Mouse (Mus musculus) frontal cortex, postnatal 14 days (tissue): Measurements from ENCODE around the gene Enpep.

Source experiments
- DNase-seq, 2 experiments: peaks; one replicate each; pipeline ENCODE4 v3.0.0; 2022; ENCODE audit warnings: low spot score in 2 of 2

Gene Enpep

GRCm38 (mm10) chr3:129312511-129312910 lies 20.0 kb downstream of the Enpep start:
- no peak for DNase-seq

GRCm38 (mm10) chr3:129311951-129312350 lies 20.6 kb downstream of the Enpep start:
- no peak for DNase-seq

GRCm38 (mm10) chr3:129309926-129310325 lies 22.6 kb downstream of the Enpep start:
- DNase-seq: no peak

GRCm38 (mm10) chr3:129308876-129309275 lies 23.6 kb downstream of the Enpep start:
- no peak for DNase-seq

- no peak for DNase-seq
Observed at GRCm38 (mm10) chr3:129308102-129308752, 24.3 kb downstream of the Enpep start.

GRCm38 (mm10) chr3:129303941-129304340 lies 28.6 kb downstream of the Enpep start:
- DNase-seq: no peak

- DNase-seq: no peak
Observed at GRCm38 (mm10) chr3:129299874-129300273, 32.6 kb downstream of the Enpep start.

- DNase-seq: no peak
Observed at GRCm38 (mm10) chr3:129298606-129299005, 33.9 kb downstream of the Enpep start.

- DNase-seq: no peak
Observed at GRCm38 (mm10) chr3:129296994-129297393, 35.5 kb downstream of the Enpep start.

- DNase-seq: no peak
Observed at GRCm38 (mm10) chr3:129295883-129296282, 36.6 kb downstream of the Enpep start.

GRCm38 (mm10) chr3:129289536-129289935 lies 43.0 kb downstream of the Enpep start:
- DNase-seq: no peak

GRCm38 (mm10) chr3:129287140-129287539 lies 45.4 kb downstream of the Enpep start:
- no peak for DNase-seq

- DNase-seq: no peak
Observed at GRCm38 (mm10) chr3:129286426-129286825, 46.1 kb downstream of the Enpep start.

- no peak for DNase-seq
Observed at GRCm38 (mm10) chr3:129284326-129284725, 48.2 kb downstream of the Enpep start.

- no peak for DNase-seq
Observed at GRCm38 (mm10) chr3:129279441-129279840, 53.1 kb downstream of the Enpep start.

GRCm38 (mm10) chr3:129273156-129273831 lies 59.2 kb downstream of the Enpep start:
- DNase-seq: no peak

GRCm38 (mm10) chr3:129270044-129270443 lies 62.5 kb downstream of the Enpep start:
- DNase-seq: no peak

GRCm38 (mm10) chr3:129268886-129269683 lies 63.4 kb downstream of the Enpep start:
- no peak for DNase-seq

- no peak for DNase-seq
Observed at GRCm38 (mm10) chr3:129258497-129258896, 74.0 kb downstream of the Enpep start.

- no peak for DNase-seq
Observed at GRCm38 (mm10) chr3:129256766-129257165, 75.8 kb downstream of the Enpep start.

- no peak for DNase-seq
Observed at GRCm38 (mm10) chr3:129256283-129256682, 76.2 kb downstream of the Enpep start.

- DNase-seq: no peak
Observed at GRCm38 (mm10) chr3:129254246-129254645, 78.3 kb downstream of the Enpep start.

- no peak for DNase-seq
Observed at GRCm38 (mm10) chr3:129250997-129251396, 81.5 kb downstream of the Enpep start.
